Mouse (Mus musculus): ENCODE measurements around the gene Tbx10.

DNA sequence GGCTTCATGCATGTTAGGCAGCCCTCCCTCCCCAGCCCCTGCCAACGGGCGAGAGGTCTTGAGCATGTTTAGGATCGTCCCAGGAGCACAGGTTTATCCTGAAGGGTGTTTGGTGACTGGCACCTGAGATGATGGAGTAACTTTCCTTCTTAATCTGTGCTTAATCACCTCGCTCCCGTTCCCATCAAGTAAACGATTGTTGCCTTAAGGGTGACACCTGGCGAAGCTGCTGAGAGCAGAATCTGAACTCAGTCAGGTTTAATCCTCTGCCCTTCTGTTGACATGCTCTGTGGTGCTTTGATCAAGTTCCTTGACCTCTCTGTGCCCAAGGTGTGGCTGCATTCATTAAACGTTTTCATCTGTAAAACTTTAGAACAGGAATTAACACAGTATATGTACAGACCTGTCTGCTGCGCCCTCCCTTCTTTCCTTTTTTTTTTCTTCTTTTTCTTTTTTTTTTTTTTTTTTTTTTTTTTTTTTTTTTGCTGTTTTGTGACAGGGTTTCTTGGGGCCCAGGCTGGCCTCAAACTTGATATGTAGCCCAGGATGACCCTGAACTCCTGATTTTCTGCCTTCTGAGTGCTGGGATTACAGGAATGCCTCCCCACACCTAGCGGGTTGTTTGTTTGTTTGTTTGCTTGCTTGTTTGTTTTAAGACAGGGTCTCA is 25.5 kb downstream of the Tbx10 start:
- TF ChIP-seq CTCF (IDR thresholded peaks at IDR 0.05; ENCODE audit: borderline replicate concordance, insufficient read depth, low read length) (no peak), POLR2A (IDR thresholded peaks at IDR 0.05; ENCODE audit: low read depth, low read length) (no peak)
